Mouse (Mus musculus) E14TG2a.4 (cell line): ENCODE measurements at regions not wholly inside any gene's neighbourhood (a gene's known extent, or its start where the extent isn't known, plus 50 kb on each side); places are given as distances from the start of the nearest gene placed in this dataset.

Source experiments
- H3K27me3 ChIP-seq: 2 replicates; pipeline ENCODE4 v1.6.1; 2014; ENCODE audit warnings: low read length, control low read depth; ENCODE audit not compliant: insufficient read depth
- H3K36me3 ChIP-seq: 2 replicates; pipeline ENCODE4 v1.6.1; 2014; ENCODE audit warnings: low read length, control low read depth; ENCODE audit not compliant: insufficient read depth
- H3K4me1 ChIP-seq: replicated peaks from 2 replicates; pipeline ENCODE4 v1.6.1; 2014; ENCODE audit warnings: low read depth, low read length, control low read depth
- H3K4me3 ChIP-seq: replicated peaks from 2 replicates; pipeline ENCODE4 v1.5.1; 2014; ENCODE audit warnings: mild to moderate bottlenecking, low read length
- H3K9me3 ChIP-seq: 2 replicates; pipeline ENCODE4 v1.6.1; 2014; ENCODE audit warnings: low read length, control low read depth
- CTCF ChIP-seq: conservative IDR thresholded peaks from 2 replicates; pipeline ENCODE4 v1.5.1; 2014; ENCODE audit warnings: low read length
- NANOG ChIP-seq: IDR thresholded peaks from 2 replicates; pipeline ENCODE4 v1.6.1; 2014; ENCODE audit warnings: borderline replicate concordance, low read length, mixed read lengths
- POU5F1 ChIP-seq: IDR thresholded peaks from 2 replicates; pipeline ENCODE4 v1.6.1; 2014; ENCODE audit warnings: low read length, borderline replicate concordance

DNA sequence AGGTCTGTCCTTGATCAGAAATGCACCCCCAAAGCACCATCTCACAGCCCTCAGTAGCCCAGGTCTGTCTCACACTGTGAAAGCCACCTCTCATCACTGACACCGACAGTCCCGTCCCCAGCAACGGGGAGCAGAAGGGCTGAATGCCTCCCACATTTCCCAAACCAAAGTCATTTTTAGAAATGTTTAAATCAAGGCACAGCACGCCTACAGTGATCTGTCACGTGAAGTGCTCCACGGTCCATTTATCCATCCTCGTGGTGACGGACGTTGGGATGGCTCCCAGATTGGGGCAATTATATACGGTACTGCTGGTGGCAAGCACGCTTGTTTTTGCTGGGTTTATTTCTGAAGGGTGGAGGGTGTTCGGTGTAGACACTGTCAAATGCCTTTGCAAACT, 168.7 kb downstream of the Tshz3 start:
- peaks cover 9% of the 10 kb centered on the region; the same call in 1 of the 2 replicates for H3K9me3 ChIP-seq
- H3K4me1 ChIP-seq, result 0 out of 2 replicates have a peak, but pooled peaks cover 6% of the 10 kb centered on the region
- no peak for TF ChIP-seq CTCF
- no peak for TF ChIP-seq POU5F1
- no peaks in the 10 kb centered on the region for H3K36me3 ChIP-seq
- no peak overlapping the region for H3K4me3 ChIP-seq
- H3K27me3 ChIP-seq, result no peaks in the 10 kb centered on the region

DNA sequence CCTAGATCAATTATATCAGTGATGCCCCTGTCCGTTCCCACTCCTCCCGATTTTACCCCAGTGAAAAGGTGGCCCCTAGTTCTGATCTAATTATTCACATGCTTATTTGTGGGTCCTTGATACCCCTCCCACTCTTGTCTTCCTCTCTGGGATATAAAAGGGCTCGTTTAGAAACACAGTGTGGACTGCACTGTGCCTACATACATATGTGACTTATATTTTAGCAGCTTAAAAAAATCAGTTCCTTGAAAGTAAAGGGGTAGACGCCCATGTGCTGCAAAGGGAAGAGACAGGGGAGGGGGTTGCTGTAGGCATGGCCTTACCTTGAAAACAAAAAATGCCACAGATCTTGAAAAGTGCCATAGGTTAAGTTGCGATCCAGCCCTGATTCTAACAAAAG, 176.1 kb downstream of the Tshz3 start:
- Histone ChIP-seq H3K4me3 (no peak overlapping the region), H3K9me3 (no peaks in the 10 kb centered on the region), H3K4me1 (peaks cover 27% of the 10 kb centered on the region), H3K27me3 (no peaks in the 10 kb centered on the region), H3K36me3 (no peaks in the 10 kb centered on the region)
- no peak for TF ChIP-seq POU5F1
- no peak for TF ChIP-seq NANOG
- TF ChIP-seq CTCF, result no peak

DNA sequence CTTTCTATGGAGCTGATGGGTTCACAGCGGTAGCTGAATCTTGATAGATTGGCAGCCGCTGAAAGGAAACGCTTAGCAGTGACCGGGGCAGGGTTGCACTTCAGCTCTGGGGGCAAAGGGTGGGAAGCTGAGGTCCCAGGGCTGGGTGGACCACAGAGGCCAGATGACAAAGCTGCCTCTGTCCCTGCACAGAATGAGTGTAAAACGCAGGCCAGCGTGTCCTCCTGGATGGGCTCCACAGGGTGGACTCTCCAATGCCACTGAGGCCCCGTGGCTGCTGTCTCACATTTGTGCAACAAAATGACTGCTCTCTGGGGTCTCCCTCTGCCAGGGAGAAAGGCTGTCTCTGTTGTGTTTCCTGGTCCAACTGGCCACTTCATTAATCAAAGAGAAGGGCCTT, 179.8 kb downstream of the Tshz3 start:
- TF ChIP-seq NANOG, result no peak
- no peak for TF ChIP-seq CTCF
- TF ChIP-seq POU5F1, result no peak
- H3K27me3 ChIP-seq, result no peaks in the 10 kb centered on the region
- H3K36me3 ChIP-seq, result no peaks in the 10 kb centered on the region
- H3K4me3 ChIP-seq, result no peak overlapping the region
- peaks cover 29% of the 10 kb centered on the region for H3K4me1 ChIP-seq
- 0 out of 2 replicates have a peak, but pooled peaks cover 4% of the 10 kb centered on the region for H3K9me3 ChIP-seq

DNA sequence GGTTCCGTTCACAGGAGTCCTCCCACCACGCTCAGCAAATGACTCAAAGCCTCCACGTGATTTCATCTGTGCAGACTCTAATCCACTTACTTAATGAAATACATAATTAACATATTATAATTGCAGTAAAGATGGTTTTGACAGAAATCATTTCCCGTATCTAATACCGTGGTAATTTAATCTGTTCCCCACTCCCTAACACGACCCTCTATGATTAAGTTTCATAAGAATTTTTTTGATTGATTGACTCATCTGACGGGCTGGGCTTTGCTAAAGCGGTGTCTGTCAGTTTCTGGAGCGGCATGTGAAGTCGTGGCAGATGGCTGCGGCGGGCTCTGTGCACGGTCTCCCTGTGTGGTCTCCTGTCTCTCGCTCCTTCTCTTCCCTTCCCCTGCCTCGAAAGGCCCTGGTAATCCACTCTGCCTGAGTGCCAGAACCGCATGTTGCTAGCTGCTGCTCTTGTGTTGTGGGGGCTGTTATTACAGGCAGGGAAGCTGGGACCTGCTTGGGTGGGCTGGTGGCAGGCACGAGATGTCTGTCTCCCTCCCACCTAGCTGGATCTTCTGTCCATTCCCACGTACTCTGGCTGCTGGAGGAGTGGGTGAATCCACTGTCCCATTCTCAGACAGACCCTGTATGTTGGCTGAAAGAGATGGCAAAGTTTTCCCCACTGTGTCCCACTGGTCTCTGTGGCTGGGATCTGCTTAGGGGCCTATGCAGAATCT, 195.0 kb downstream of the Tshz3 start:
- peaks cover 16% of the 10 kb centered on the region for H3K9me3 ChIP-seq
- no peak overlapping the region for H3K4me3 ChIP-seq
- no peak for TF ChIP-seq POU5F1
- no peaks in the 10 kb centered on the region for H3K36me3 ChIP-seq
- H3K27me3 ChIP-seq, result peaks cover 2% of the 10 kb centered on the region; the same call in 1 of the 2 replicates
- H3K4me1 ChIP-seq, result peaks cover 21% of the 10 kb centered on the region

DNA sequence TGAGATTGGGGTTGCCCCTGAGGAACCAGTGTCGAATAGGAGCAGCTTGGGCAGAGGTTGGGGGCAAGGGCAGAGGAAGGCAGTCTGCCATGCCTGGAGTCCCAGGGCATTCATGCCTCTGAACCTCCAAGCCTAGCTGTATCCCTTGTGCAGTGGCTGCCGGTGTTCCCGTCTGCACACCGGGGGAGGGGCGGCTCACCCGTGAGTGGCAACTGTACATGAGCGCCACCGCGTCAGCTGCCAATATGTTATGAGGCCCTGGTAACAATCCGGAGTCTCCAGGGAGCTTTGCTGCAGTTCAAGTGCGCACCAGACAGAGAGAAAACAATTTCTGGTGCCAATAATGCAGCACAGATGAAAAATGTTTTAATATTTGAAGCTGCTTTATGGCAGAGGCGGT, 198.4 kb downstream of the Tshz3 start:
- Histone ChIP-seq H3K9me3 (no peaks in the 10 kb centered on the region), H3K27me3 (peaks cover 5% of the 10 kb centered on the region; the same call in 1 of the 2 replicates), H3K36me3 (no peaks in the 10 kb centered on the region), H3K4me1 (peaks cover 21% of the 10 kb centered on the region), H3K4me3 (no peak overlapping the region)
- TF ChIP-seq NANOG (no peak), POU5F1 (no peak), CTCF (no peak)

DNA sequence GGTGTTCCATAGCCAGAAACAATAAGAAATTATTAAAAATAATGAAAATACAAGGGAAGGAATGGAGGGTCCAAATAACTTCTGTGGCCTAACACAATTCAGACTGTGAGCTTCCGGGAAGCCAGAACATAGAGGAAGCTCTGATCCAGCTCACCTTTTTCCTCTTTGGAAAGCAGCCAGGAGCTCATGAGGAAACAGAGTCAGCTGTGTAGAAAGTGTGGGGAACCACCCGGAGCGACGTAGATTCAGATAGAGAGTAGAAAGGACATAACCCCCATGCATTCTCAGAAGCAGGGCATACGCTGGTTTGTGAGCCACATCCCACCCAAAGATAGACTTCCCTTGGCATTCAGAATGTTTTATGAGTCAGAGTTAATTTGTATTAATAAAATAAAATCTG, 203.6 kb downstream of the Tshz3 start:
- H3K36me3 ChIP-seq, result no peaks in the 10 kb centered on the region
- TF ChIP-seq CTCF, result no peak
- no peak for TF ChIP-seq NANOG
- no peak for TF ChIP-seq POU5F1

DNA sequence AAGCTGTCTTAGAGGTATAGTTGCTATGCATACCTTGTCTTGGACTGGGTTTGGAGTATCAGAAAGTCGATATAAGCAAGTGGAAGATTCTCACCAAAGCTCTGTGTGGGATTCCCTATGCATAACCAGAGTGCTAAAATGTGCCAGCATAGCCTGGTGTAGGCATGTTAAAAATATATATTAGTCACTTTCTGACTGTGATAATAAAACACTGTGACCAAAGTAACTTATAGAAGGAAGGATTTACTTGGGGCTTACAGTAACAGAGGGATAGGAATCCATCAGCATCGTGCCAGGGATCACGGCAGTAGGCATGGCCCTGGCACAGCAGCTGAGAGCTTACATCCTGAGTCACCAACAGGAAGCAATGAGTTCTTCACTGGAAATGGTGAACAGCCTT, 215.4 kb downstream of the Tshz3 start:
- no peaks in the 10 kb centered on the region for H3K4me1 ChIP-seq
- no peaks in the 10 kb centered on the region for H3K36me3 ChIP-seq
- no peaks in the 10 kb centered on the region for H3K27me3 ChIP-seq
- H3K9me3 ChIP-seq, result no peaks in the 10 kb centered on the region
- H3K4me3 ChIP-seq, result no peak overlapping the region
- no peak for TF ChIP-seq POU5F1
- no peak for TF ChIP-seq NANOG
- TF ChIP-seq CTCF, result no peak

More for the DNA sequence above, 203.6 kb downstream of the Tshz3 start:
- H3K27me3 ChIP-seq, result peaks cover 5% of the 10 kb centered on the region; the same call in 1 of the 2 replicates
- no peaks in the 10 kb centered on the region for H3K9me3 ChIP-seq
- H3K4me1 ChIP-seq, result peaks cover 3% of the 10 kb centered on the region; the same call in 1 of the 2 replicates
- no peak overlapping the region for H3K4me3 ChIP-seq

DNA sequence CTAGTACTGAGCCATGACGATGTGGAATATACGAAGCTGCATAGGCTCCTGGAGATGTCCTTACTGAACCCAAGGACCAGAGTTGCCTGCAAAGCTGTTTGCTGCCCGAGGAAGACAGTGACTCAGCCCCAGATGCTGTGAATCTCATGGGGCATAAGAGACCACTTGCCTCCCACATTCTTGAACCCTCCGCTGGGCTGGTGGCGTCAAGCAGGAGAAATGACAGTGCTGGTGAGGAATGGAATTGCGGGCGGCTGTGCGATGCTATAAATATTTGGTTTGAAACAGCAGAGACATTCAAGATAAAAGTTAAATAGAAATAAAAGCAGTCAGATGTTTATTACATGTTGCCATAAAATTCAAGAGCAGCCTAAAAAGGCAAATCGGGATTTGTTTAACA, 216.3 kb downstream of the Tshz3 start:
- no peak for TF ChIP-seq POU5F1
- TF ChIP-seq NANOG, result no peak
- TF ChIP-seq CTCF, result no peak
- Histone ChIP-seq H3K36me3 (no peaks in the 10 kb centered on the region), H3K9me3 (no peaks in the 10 kb centered on the region), H3K4me3 (no peak overlapping the region), H3K4me1 (no peaks in the 10 kb centered on the region), H3K27me3 (no peaks in the 10 kb centered on the region)

DNA sequence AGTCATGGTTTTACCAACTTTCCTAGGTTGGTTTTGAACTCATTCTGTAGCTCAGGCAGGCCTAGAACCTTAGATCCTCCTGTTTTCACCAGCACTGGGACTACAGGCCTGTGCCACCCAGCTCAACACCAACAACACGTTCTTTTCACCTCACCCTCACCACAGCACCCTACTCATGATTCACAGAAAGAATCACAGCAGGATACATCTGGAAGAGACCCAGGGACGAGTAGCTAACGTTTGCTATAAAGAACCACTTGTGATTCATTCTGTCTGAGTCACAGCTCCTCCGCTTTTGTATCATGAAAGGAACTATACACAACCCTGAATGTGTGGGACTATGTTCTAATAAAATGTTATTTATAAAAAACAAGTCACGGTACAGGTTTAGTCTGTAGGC, 217.3 kb downstream of the Tshz3 start:
- Histone ChIP-seq H3K4me3 (no peak overlapping the region), H3K9me3 (no peaks in the 10 kb centered on the region), H3K4me1 (no peaks in the 10 kb centered on the region), H3K36me3 (no peaks in the 10 kb centered on the region), H3K27me3 (peaks cover 2% of the 10 kb centered on the region; the same call in 1 of the 2 replicates)
- no peak for TF ChIP-seq NANOG
- no peak for TF ChIP-seq POU5F1
- no peak for TF ChIP-seq CTCF
